Mouse (Mus musculus) CH12.LX (cell line): ENCODE results near the gene Scaf4. TPM values are rescaled to one million over a fixed set of nuclear protein-coding genes. Genes with fewer than 3 reads are reported as not detected.

ENCODE experiments used
- DNase-seq: peaks from one replicate; pipeline ENCODE4 v3.0.0-alpha.2; 2013; ENCODE audit errors: extremely low read depth
- H3K27ac ChIP-seq: 2 replicates; pipeline ENCODE4 v1.5.1; 2012; ENCODE audit warnings: low read depth, mild to moderate bottlenecking, control low read depth, moderate library complexity; ENCODE audit not compliant: insufficient read depth
- H3K27me3 ChIP-seq: replicated peaks from 2 replicates; pipeline ENCODE3; 2012; ENCODE audit warnings: inconsistent platforms
- H3K36me3 ChIP-seq, 2 experiments: replicated peaks in 1 of 2; 2 replicates each; pipeline versions ENCODE3 to v1.6.1; 2012; ENCODE audit warnings: inconsistent platforms in 1 of 2, low read length in 1 of 2, mild to moderate bottlenecking in 1 of 2, mixed read lengths in 1 of 2, moderate library complexity in 1 of 2; ENCODE audit not compliant: control insufficient read depth in 1 of 2, insufficient read depth in 1 of 2
- H3K4me1 ChIP-seq, 2 experiments: 2 replicates each; pipeline ENCODE4 v1.6.1; 2012; ENCODE audit warnings: inconsistent platforms in 1 of 2, moderate library complexity in 1 of 2; ENCODE audit not compliant: insufficient read depth in 2 of 2, control insufficient read depth in 1 of 2
- H3K4me2 ChIP-seq: 2 replicates; pipeline ENCODE4 v1.6.1; 2012; ENCODE audit warnings: low read depth, mild to moderate bottlenecking, control low read depth; ENCODE audit not compliant: poor library complexity, insufficient read depth, severe bottlenecking
- H3K4me3 ChIP-seq, 3 experiments: fragments of 150-350 bp in 1 of 3; sonication (generic) in 1 of 3; replicated peaks in 1 of 3; 2 replicates each; pipeline versions ENCODE3 to v1.5.1; 2011 to 2012; ENCODE audit warnings: low read depth in 2 of 3, low read length in 2 of 3, mild to moderate bottlenecking in 2 of 3, moderate library complexity in 2 of 3, control low read depth in 1 of 3, improper control_type of control experiment in 1 of 3, inconsistent platforms in 1 of 3, mixed read lengths in 1 of 3; ENCODE audit not compliant: poor library complexity in 1 of 3
- H3K79me2 ChIP-seq: replicated peaks from 2 replicates; pipeline ENCODE4 v1.6.1; 2012; ENCODE audit warnings: mild to moderate bottlenecking, moderate library complexity; ENCODE audit not compliant: control insufficient read depth, poor library complexity, insufficient read depth, severe bottlenecking; ENCODE audit errors: extremely low read depth
- H3K9ac ChIP-seq: 2 replicates; pipeline ENCODE4 v1.6.1; 2012; ENCODE audit warnings: low read depth, mild to moderate bottlenecking, control low read depth, moderate library complexity; ENCODE audit not compliant: insufficient read depth
- H3K9me3 ChIP-seq: replicated peaks from 2 replicates; pipeline ENCODE3; 2012; ENCODE audit warnings: low read length, inconsistent platforms, mixed read lengths
- CHD1 ChIP-seq: IDR thresholded peaks from 2 replicates; pipeline ENCODE4 v1.6.1; 2012; ENCODE audit warnings: low read depth, low read length, improper control_type of control experiment, inconsistent platforms
- E2F4 ChIP-seq: IDR thresholded peaks from 2 replicates; pipeline ENCODE4 v1.6.1; 2011; ENCODE audit warnings: low read depth, low read length, improper control_type of control experiment; ENCODE audit not compliant: insufficient replicate concordance
- EP300 ChIP-seq: IDR thresholded peaks from 2 replicates; pipeline ENCODE4 v1.6.1; 2011; ENCODE audit warnings: low read length, improper control_type of control experiment
- ETS1 ChIP-seq: conservative IDR thresholded peaks from 2 replicates; pipeline ENCODE4 v1.6.1; 2012; ENCODE audit warnings: low read depth, mild to moderate bottlenecking, inconsistent platforms, low read length, improper control_type of control experiment, moderate library complexity
- GABPA ChIP-seq: IDR thresholded peaks from 2 replicates; pipeline ENCODE4 v1.6.1; 2012; ENCODE audit warnings: low read depth, low read length, improper control_type of control experiment, inconsistent platforms; ENCODE audit not compliant: insufficient replicate concordance
- IRF4 ChIP-seq: IDR thresholded peaks from 2 replicates; pipeline ENCODE4 v1.6.1; 2014; ENCODE audit warnings: low read depth, mild to moderate bottlenecking, inconsistent platforms, low read length, improper control_type of control experiment
- JUND ChIP-seq: conservative IDR thresholded peaks from 2 replicates; pipeline ENCODE4 v1.6.1; 2011; ENCODE audit warnings: low read depth, low read length, improper control_type of control experiment
- MAFK ChIP-seq: IDR thresholded peaks from 2 replicates; pipeline ENCODE4 v1.6.1; 2011; ENCODE audit warnings: low read length, improper control_type of control experiment; ENCODE audit not compliant: insufficient replicate concordance
- MAX ChIP-seq: IDR thresholded peaks from 2 replicates; pipeline ENCODE4 v1.6.1; 2011; ENCODE audit warnings: low read length, improper control_type of control experiment
- MAZ ChIP-seq: IDR thresholded peaks from 2 replicates; pipeline ENCODE4 v1.6.1; 2012; ENCODE audit warnings: low read depth, mild to moderate bottlenecking, inconsistent platforms, low read length, improper control_type of control experiment, moderate library complexity
- MYC ChIP-seq: IDR thresholded peaks from 2 replicates; pipeline ENCODE4 v1.6.1; 2011; ENCODE audit warnings: low read depth, mild to moderate bottlenecking, improper control_type of control experiment, low read length
- PAX5 ChIP-seq: IDR thresholded peaks from 2 replicates; pipeline ENCODE4 v1.6.1; 2012; ENCODE audit warnings: low read length, inconsistent platforms, mixed read lengths
- POLR2A ChIP-seq: IDR thresholded peaks from 2 replicates; pipeline ENCODE4 v1.6.1; 2011; ENCODE audit warnings: low read depth, mild to moderate bottlenecking, improper control_type of control experiment, low read length
- POLR2AphosphoS2 ChIP-seq: IDR thresholded peaks from 2 replicates; pipeline ENCODE4 v1.6.1; 2011; ENCODE audit warnings: low read depth, low read length, improper control_type of control experiment
- RCOR1 ChIP-seq: conservative IDR thresholded peaks from 2 replicates; pipeline ENCODE4 v1.6.1; 2012; ENCODE audit warnings: low read depth, mild to moderate bottlenecking, inconsistent platforms, low read length, improper control_type of control experiment
- SIN3A ChIP-seq: IDR thresholded peaks from 2 replicates; pipeline ENCODE4 v1.6.1; 2012; ENCODE audit warnings: low read length, improper control_type of control experiment, inconsistent platforms
- SMC3 ChIP-seq: IDR thresholded peaks from 2 replicates; pipeline ENCODE4 v1.6.1; 2011; ENCODE audit warnings: low read depth, low read length, improper control_type of control experiment
- TBP ChIP-seq: conservative IDR thresholded peaks from 2 replicates; pipeline ENCODE4 v1.6.1; 2011; ENCODE audit warnings: low read depth, low read length, improper control_type of control experiment
- TCF12 ChIP-seq: IDR thresholded peaks from 2 replicates; pipeline ENCODE4 v1.6.1; 2014; ENCODE audit warnings: low read depth, mild to moderate bottlenecking, inconsistent platforms, low read length, improper control_type of control experiment
- USF1 ChIP-seq: IDR thresholded peaks from 2 replicates; pipeline ENCODE4 v1.6.1; 2014; ENCODE audit warnings: low read depth, mild to moderate bottlenecking, inconsistent platforms, low read length, improper control_type of control experiment
- USF2 ChIP-seq: conservative IDR thresholded peaks from 2 replicates; pipeline ENCODE4 v1.6.1; 2011; ENCODE audit warnings: low read depth, low read length, improper control_type of control experiment
- ZC3H11A ChIP-seq: IDR thresholded peaks from 2 replicates; pipeline ENCODE4 v1.6.1; 2012; ENCODE audit warnings: low read depth, mild to moderate bottlenecking, inconsistent platforms, low read length, improper control_type of control experiment
- dilution Hi-C: fragments of 300-500 bp; cut with MboI; formaldehyde crosslinking; loops from 2 replicates; pipeline ENCODE4 v1.14.3; 2020; ENCODE audit warnings: low sequenced_read_pairs; ENCODE audit not compliant: extremely low pct_unique_long_range_greater_than_20kb, extremely low pct_ligation_motif_present
- in situ Hi-C: fragments of 300-500 bp; cut with MboI; formaldehyde crosslinking; loops from 3 replicates; pipeline ENCODE4 v1.14.3; 2019; ENCODE audit warnings: low sequenced_read_pairs, low pct_ligation_motif_present, low pct_unique_long_range_greater_than_20kb, mixed read lengths
- polyA plus RNA-seq: library from polyadenylated mRNA; unstranded; fragments of >175 nt; gene quantifications from 2 replicates; pipeline ENCODE4 v1.2.1, GENCODE M21; 2012; ENCODE audit warnings: low read depth; ENCODE audit not compliant: insufficient read length
- total RNA-seq, 2 experiments: library from RNA; depleted of rRNA; stranded (reverse); fragments of 300-350 nt in 1 of 2; fragments of >200 nt in 1 of 2; gene quantifications; 2 replicates each; pipeline ENCODE4 v1.2.3; 2012 to 2014

Scaf4 gene
- total and polyA plus RNA-seq, 3 experiments, result 6.0 to 60.4 (median 17.5) TPM

- Histone ChIP-seq H3K36me3 (no peaks in the 10 kb centered on the region), H3K4me2 (no peak overlapping the region), H3K9me3 (no peaks in the 10 kb centered on the region), H3K79me2 (no peaks in the 10 kb centered on the region), H3K27ac (no peak overlapping the region), H3K4me1 (peaks cover 17 to 18% of the 10 kb centered on the region in 2 experiments), H3K9ac (no peak overlapping the region), H3K4me3 (no peak overlapping the region), H3K27me3 (peaks cover 2% of the 10 kb centered on the region)
- no peak for DNase-seq
- in situ Hi-C loops (no loop called here), dilution Hi-C loops (no loop called here)
- TF ChIP-seq POLR2AphosphoS2, result no peak
- no peak for TF ChIP-seq SIN3A
- no peak for TF ChIP-seq MAZ
- no peak for TF ChIP-seq SMC3
- TF ChIP-seq TCF12, result no peak
- no peak for TF ChIP-seq GABPA
- no peak for TF ChIP-seq IRF4
- no peak for TF ChIP-seq JUND
- no peak for TF ChIP-seq USF1
- no peak for TF ChIP-seq EP300
Observed at GRCm38 (mm10) chr16:90202140-90202539, 82.2 kb downstream of the Scaf4 start.

DNA sequence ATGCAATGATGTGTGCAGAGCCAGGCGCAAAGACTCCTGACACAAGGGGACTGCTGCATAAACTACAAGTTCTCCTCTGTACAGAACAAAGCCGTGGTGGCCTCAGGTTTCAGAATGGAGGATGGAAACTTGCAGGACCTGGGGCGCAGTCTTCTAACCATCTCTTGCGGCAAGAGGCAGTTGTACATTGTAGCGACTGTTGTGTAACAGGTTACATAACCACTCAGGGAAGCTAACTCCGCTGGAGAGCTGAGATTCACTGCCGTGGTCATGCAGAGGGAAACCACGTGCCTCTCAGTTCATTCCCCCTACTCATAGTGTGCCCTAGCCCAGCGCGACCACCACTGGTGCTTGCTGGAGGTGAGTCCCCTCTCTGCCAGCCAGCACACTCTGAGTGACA, 85.1 kb downstream of the Scaf4 start:
- dilution Hi-C loops (no loop called here), in situ Hi-C loops (loop anchor here (25.0 kb wide), 1 partner anchor 1812 kb away; no protein-coding TSS in a partner anchor)
- Histone ChIP-seq H3K79me2 (no peaks in the 10 kb centered on the region), H3K36me3 (no peaks in the 10 kb centered on the region), H3K9ac (no peak overlapping the region), H3K4me1 (peaks cover 24 to 25% of the 10 kb centered on the region in 2 experiments), H3K9me3 (no peaks in the 10 kb centered on the region), H3K4me3 (no peak overlapping the region), H3K4me2 (no peak overlapping the region), H3K27ac (no peak overlapping the region), H3K27me3 (peaks cover 6% of the 10 kb centered on the region)
- no peak for DNase-seq
- TF ChIP-seq MAFK (no peak), MAX (no peak), SMC3 (no peak), POLR2A (no peak), MYC (no peak), USF2 (no peak), ETS1 (no peak), TBP (no peak), ZC3H11A (no peak), IRF4 (no peak), PAX5 (no peak), CHD1 (no peak), RCOR1 (no peak), E2F4 (no peak), GABPA (no peak)
